Mouse (Mus musculus) liver, adult 2 months (tissue): Measurements from ENCODE around the gene Hspb3. TPM values are rescaled to one million over a fixed set of nuclear protein-coding genes. Genes with fewer than 3 reads are reported as not detected.

ENCODE experiments used
- DNase-seq: peaks from one replicate; pipeline ENCODE4 v3.0.0-alpha.2; 2011; ENCODE audit warnings: low read depth, low spot score; ENCODE audit errors: extremely low read depth
- H3K27ac ChIP-seq: fragments of 200-500 bp; replicated peaks from 2 replicates; pipeline ENCODE4 v1.5.1; 2012; ENCODE audit warnings: low read depth, mild to moderate bottlenecking, control low read depth, inconsistent platforms, low read length; ENCODE audit not compliant: insufficient read depth
- H3K27me3 ChIP-seq: fragments of 200-500 bp; 2 replicates; pipeline ENCODE4 v1.6.1; 2012; ENCODE audit warnings: mild to moderate bottlenecking, moderate library complexity, low read length, inconsistent platforms; ENCODE audit not compliant: control insufficient read depth, insufficient read depth
- H3K36me3 ChIP-seq: fragments of 200-500 bp; 2 replicates; pipeline ENCODE4 v1.6.1; 2012; ENCODE audit warnings: low read length, inconsistent platforms; ENCODE audit not compliant: control insufficient read depth, insufficient read depth
- H3K4me1 ChIP-seq: fragments of 200-500 bp; 2 replicates; pipeline ENCODE4 v1.6.1; 2011; ENCODE audit warnings: low read length; ENCODE audit not compliant: control insufficient read depth, insufficient read depth
- H3K4me3 ChIP-seq: fragments of 200-500 bp; 2 replicates; pipeline ENCODE4 v1.5.1; 2011; ENCODE audit warnings: low read depth, mild to moderate bottlenecking, control low read depth, low read length, moderate library complexity; ENCODE audit not compliant: insufficient read depth
- H3K79me2 ChIP-seq: fragments of 200-500 bp; 2 replicates; pipeline ENCODE4 v1.6.1; 2012; ENCODE audit warnings: inconsistent platforms, mild to moderate bottlenecking, low read length, moderate library complexity; ENCODE audit not compliant: control insufficient read depth, insufficient read depth
- H3K9ac ChIP-seq: fragments of 200-500 bp; 2 replicates; pipeline ENCODE4 v1.6.1; 2012; ENCODE audit warnings: low read depth, mild to moderate bottlenecking, control low read depth, inconsistent platforms, low read length
- CTCF ChIP-seq: fragments of 200-500 bp; IDR thresholded peaks from 2 replicates; pipeline ENCODE4 v1.5.1; 2011; ENCODE audit warnings: low read depth, low read length, control low read depth
- POLR2A ChIP-seq: fragments of 200-500 bp; IDR thresholded peaks from 2 replicates; pipeline ENCODE4 v1.6.1; 2011; ENCODE audit warnings: low read length, control low read depth; ENCODE audit not compliant: insufficient read depth; ENCODE audit errors: extremely low read depth
- WGBS: fragments of 180-500 bp; shearing (Covaris S2); methylation state at CpG from one replicate; pipeline ENCODE4 v1.1.7; 2018; 5-methylcytosine and 5-hydroxymethylcytosine counted together
- polyA plus RNA-seq: library from polyadenylated mRNA; depleted of rRNA; stranded (reverse); fragments of >200 nt; gene quantifications from 2 replicates; pipeline ENCODE4 v1.2.3, GENCODE M21; 2012; rRNA removed
- total RNA-seq: library from RNA; depleted of rRNA; stranded (reverse); fragments of >200 nt; gene quantifications from 2 replicates; pipeline ENCODE4 v1.2.3, GENCODE M21; 2014; rRNA removed

Gene Hspb3
- total RNA-seq (not detected in 2 replicates), polyA plus RNA-seq (not detected in 2 replicates)

DNA sequence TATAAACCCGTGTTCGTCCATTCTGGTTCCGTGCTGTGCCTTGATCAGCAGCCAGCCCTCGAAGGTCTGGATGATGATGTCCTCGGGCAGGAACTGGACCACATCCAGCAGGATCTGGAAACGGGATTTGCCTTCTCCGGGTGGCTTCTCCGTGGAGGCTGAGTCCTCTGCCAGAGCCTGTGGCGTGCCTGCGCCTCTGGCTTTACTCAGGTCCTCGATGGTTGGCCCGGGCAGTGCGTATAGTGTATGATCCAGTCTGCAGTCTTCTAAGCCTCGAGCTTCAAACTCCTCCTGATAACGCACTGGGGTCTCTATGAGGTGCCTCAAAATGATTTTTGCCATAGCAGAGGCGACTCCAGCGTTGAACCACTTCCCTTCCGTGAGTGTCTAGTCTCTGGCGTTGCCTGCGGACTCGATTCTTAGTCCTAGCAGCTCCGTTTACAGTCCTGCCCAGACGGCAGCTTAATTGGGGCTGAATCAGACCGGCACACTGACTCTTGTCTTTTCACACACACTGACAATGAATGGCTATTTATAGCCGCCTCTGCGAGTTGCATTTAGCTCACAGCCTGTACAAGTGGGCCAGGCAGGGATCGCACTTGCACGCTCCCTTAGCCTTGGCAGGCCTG is at the start of gene Hspb3:
Hspb3 (minus strand) TSS at position 526 of the 629 bp plus-strand sequence.
- no peak within 1 kb of the TSS for H3K9ac ChIP-seq
- H3K79me2 ChIP-seq, result no peaks in the 10 kb centered on the region
- no peak within 1 kb of the TSS for H3K27ac ChIP-seq
- H3K27me3 ChIP-seq, result no peaks in the 10 kb centered on the region
- DNase-seq, result no peak
- no peak within 1 kb of the TSS for H3K4me3 ChIP-seq
- no peaks in the 10 kb centered on the region for H3K36me3 ChIP-seq
- no peaks in the 10 kb centered on the region for H3K4me1 ChIP-seq
- TF ChIP-seq CTCF (no peak), POLR2A (no peak)
- 75% methylated on average over 28 of the region's 28 CpGs for WGBS

DNA sequence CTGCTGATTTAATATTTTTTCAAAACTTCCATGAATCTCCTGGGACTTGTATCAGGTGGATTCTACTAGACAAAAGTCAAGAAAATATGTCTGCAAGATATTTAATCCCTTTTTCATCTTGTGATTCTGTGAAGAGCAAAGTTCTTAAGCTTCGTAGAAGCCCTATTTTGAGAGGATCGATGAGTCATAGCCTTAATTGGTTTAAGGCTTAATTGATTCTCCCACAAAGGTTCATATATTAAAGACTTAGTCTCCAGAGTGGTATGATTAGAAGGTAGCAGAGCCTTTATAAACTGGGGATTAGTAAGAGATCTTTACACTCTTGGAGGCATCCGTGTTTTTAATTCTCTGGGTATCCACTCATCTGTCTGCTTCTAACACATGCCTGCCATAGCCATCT is 49.7 kb upstream of the Hspb3 start:
- no peak for DNase-seq
- Histone ChIP-seq H3K4me1 (no peaks in the 10 kb centered on the region), H3K9ac (no peak overlapping the region), H3K79me2 (no peaks in the 10 kb centered on the region), H3K27ac (no peak overlapping the region), H3K36me3 (no peaks in the 10 kb centered on the region), H3K4me3 (no peak overlapping the region), H3K27me3 (no peaks in the 10 kb centered on the region)
- 89% methylated on average over 3 of the region's 3 CpGs for WGBS
- no peak for TF ChIP-seq CTCF
- TF ChIP-seq POLR2A, result no peak

- no peak overlapping the region for H3K9ac ChIP-seq
- 48% methylated on average over 4 of the region's 4 CpGs for WGBS
- no peaks in the 10 kb centered on the region for H3K4me1 ChIP-seq
- H3K4me3 ChIP-seq, result no peak overlapping the region
- H3K36me3 ChIP-seq, result no peaks in the 10 kb centered on the region
- no peaks in the 10 kb centered on the region for H3K79me2 ChIP-seq
- no peak for DNase-seq
- TF ChIP-seq CTCF, result no peak
- no peak for TF ChIP-seq POLR2A
- no peaks in the 10 kb centered on the region for H3K27me3 ChIP-seq
- no peak overlapping the region for H3K27ac ChIP-seq
Measured at GRCm38 (mm10) chr13:113706183-113706582, 42.7 kb upstream of the Hspb3 start.

DNA sequence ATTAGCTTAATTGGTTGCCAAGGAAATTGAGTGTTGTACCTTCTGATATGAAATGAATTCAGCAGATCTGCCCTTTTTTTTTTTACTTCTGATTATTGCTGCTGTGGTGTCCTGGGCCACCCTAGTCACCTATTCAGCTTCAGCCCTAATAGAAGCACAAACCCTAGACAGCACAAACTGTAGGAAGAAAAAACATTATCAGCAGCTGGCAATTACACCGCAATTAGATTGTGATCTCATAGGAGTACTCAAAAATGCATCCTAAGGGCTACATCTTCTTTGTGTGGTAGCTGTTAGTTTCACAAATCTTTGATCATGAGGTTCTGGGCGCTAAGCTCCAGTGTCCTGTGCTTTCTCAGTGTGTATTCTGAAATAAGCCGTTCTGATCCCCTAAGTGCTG is 37.7 kb upstream of the Hspb3 start:
- Histone ChIP-seq H3K27me3 (no peaks in the 10 kb centered on the region), H3K27ac (no peak overlapping the region), H3K79me2 (no peaks in the 10 kb centered on the region), H3K36me3 (no peaks in the 10 kb centered on the region), H3K4me1 (no peaks in the 10 kb centered on the region), H3K4me3 (no peak overlapping the region), H3K9ac (no peak overlapping the region)
- WGBS, result 90% methylated on average over 3 of the region's 3 CpGs
- no peak for TF ChIP-seq CTCF
- no peak for TF ChIP-seq POLR2A
- no peak for DNase-seq

DNA sequence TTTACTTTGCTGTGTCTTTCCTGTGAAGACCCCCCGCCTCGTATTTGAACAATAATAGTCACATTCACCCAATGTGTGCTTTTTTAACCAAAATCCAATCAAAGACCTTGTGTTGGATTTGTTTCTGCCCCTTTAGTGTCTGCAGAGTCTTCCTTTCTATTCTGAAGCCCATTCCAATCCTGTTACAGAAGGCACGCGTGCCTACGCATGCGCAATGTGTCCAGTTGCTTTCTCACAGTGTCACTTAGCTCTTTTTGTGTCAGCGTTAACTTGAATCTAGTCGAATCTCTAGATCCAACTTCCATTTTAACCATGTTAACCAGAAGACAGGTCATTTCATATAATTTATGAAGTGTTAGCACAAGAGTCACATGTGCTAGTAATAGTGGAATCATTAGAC is 36.5 kb upstream of the Hspb3 start:
- TF ChIP-seq CTCF, result no peak
- Histone ChIP-seq H3K4me3 (no peak overlapping the region), H3K79me2 (no peaks in the 10 kb centered on the region), H3K27me3 (no peaks in the 10 kb centered on the region), H3K9ac (no peak overlapping the region), H3K4me1 (no peaks in the 10 kb centered on the region), H3K36me3 (no peaks in the 10 kb centered on the region), H3K27ac (no peak overlapping the region)
- WGBS, result 96% methylated on average over 8 of the region's 8 CpGs
- no peak for DNase-seq

GRCm38 (mm10) chr13:113699415-113699873 is 36.0 kb upstream of the Hspb3 start:
- DNase-seq, result no peak
- no peak overlapping the region for H3K27ac ChIP-seq
- H3K4me1 ChIP-seq, result no peaks in the 10 kb centered on the region
- no peak overlapping the region for H3K4me3 ChIP-seq
- 58% methylated on average over 11 of the region's 11 CpGs for WGBS
- no peaks in the 10 kb centered on the region for H3K36me3 ChIP-seq
- H3K9ac ChIP-seq, result no peak overlapping the region
- no peak for TF ChIP-seq POLR2A
- no peak for TF ChIP-seq CTCF
- no peaks in the 10 kb centered on the region for H3K79me2 ChIP-seq
- no peaks in the 10 kb centered on the region for H3K27me3 ChIP-seq
